Mouse (Mus musculus) thymus, adult 2 months (tissue): ENCODE results near the gene Itpr1.

Experiments
- CTCF ChIP-seq: fragments of 200-500 bp; IDR thresholded peaks from 2 replicates; pipeline ENCODE4 v1.5.1; 2012; ENCODE audit warnings: mild to moderate bottlenecking, control low read depth, low read length, moderate library complexity, borderline replicate concordance; ENCODE audit not compliant: control insufficient read depth, poor library complexity, insufficient read depth; ENCODE audit errors: extremely low read depth
- POLR2A ChIP-seq: fragments of 200-500 bp; IDR thresholded peaks from 2 replicates; pipeline ENCODE4 v1.6.1; 2012; ENCODE audit warnings: mild to moderate bottlenecking, low read length, control low read depth, moderate library complexity; ENCODE audit not compliant: control insufficient read depth, poor library complexity, insufficient read depth; ENCODE audit errors: extremely low read depth

- no peak for TF ChIP-seq POLR2A
- no peak for TF ChIP-seq CTCF
Observed at GRCm38 (mm10) chr6:108453618-108454017, 240.7 kb downstream of the Itpr1 start.
